Mouse (Mus musculus) natural killer cell, adult 2 months (primary cell): ENCODE measurements around the gene Fli1.
A peak's percentile ranks its signal among the peaks of the same experiment; 100 is the strongest.

ENCODE experiments used
- DNase-seq, 2 experiments: peaks; one replicate each; pipeline ENCODE4 v3.0.0; 2022; ENCODE audit warnings: low spot score in 2 of 2

Gene Fli1

GRCm38 (mm10) chr9:32542212-32543039, at the start of gene Fli1:
TSS of gene Fli1 (minus strand) at chr9:32542861.
- peak; percentile 37 to 40 for DNase-seq

GRCm38 (mm10) chr9:32591732-32592582, 49.3 kb upstream of the Fli1 start:
- peak; percentile 79 to 83 for DNase-seq

- DNase-seq, result no peak
Measured at GRCm38 (mm10) chr9:32590571-32590970, 47.9 kb upstream of the Fli1 start.

- DNase-seq, result peak; percentile 84 to 89
Measured at GRCm38 (mm10) chr9:32589900-32590299, 47.2 kb upstream of the Fli1 start.

- DNase-seq, result no peak
Measured at GRCm38 (mm10) chr9:32585357-32585756, 42.7 kb upstream of the Fli1 start.

GRCm38 (mm10) chr9:32583905-32584304, 41.2 kb upstream of the Fli1 start:
- DNase-seq, result no peak

GRCm38 (mm10) chr9:32581851-32582573, 39.4 kb upstream of the Fli1 start:
- DNase-seq, result no peak

- no peak for DNase-seq
Measured at GRCm38 (mm10) chr9:32578411-32578810, 35.8 kb upstream of the Fli1 start.

- no peak for DNase-seq
Measured at GRCm38 (mm10) chr9:32573638-32574037, 31.0 kb upstream of the Fli1 start.

- DNase-seq, result no peak
Measured at GRCm38 (mm10) chr9:32571676-32572075, 29.0 kb upstream of the Fli1 start.

GRCm38 (mm10) chr9:32570547-32570946, 27.9 kb upstream of the Fli1 start:
- DNase-seq, result peak; percentile 46 to 47

- no peak for DNase-seq
Measured at GRCm38 (mm10) chr9:32569261-32569660, 26.6 kb upstream of the Fli1 start.

- no peak for DNase-seq
Measured at GRCm38 (mm10) chr9:32567603-32568002, 24.9 kb upstream of the Fli1 start.

GRCm38 (mm10) chr9:32565309-32565708, 22.6 kb upstream of the Fli1 start:
- DNase-seq, result no peak

GRCm38 (mm10) chr9:32562837-32563236, 20.2 kb upstream of the Fli1 start:
- DNase-seq, result no peak

- DNase-seq, result peak; percentile 46 to 62
Measured at GRCm38 (mm10) chr9:32562409-32562808, 19.7 kb upstream of the Fli1 start.

- DNase-seq, result no peak
Measured at GRCm38 (mm10) chr9:32561190-32561890, 18.7 kb upstream of the Fli1 start.

- no peak for DNase-seq
Measured at GRCm38 (mm10) chr9:32559859-32560258, 17.2 kb upstream of the Fli1 start.

- DNase-seq, result no peak
Measured at GRCm38 (mm10) chr9:32559454-32559853, 16.8 kb upstream of the Fli1 start.

- DNase-seq, result no peak
Measured at GRCm38 (mm10) chr9:32556313-32556712, 13.7 kb upstream of the Fli1 start.

GRCm38 (mm10) chr9:32555279-32555678, 12.6 kb upstream of the Fli1 start:
- DNase-seq, result no peak
